Mouse (Mus musculus): ENCODE results near the gene Xirp2. TPM values are rescaled to one million over a fixed set of nuclear protein-coding genes. Genes with fewer than 3 reads are reported as not detected.

Gene Xirp2
- polyA plus RNA-seq, 1 experiment from 2014 or later: not detected

DNA sequence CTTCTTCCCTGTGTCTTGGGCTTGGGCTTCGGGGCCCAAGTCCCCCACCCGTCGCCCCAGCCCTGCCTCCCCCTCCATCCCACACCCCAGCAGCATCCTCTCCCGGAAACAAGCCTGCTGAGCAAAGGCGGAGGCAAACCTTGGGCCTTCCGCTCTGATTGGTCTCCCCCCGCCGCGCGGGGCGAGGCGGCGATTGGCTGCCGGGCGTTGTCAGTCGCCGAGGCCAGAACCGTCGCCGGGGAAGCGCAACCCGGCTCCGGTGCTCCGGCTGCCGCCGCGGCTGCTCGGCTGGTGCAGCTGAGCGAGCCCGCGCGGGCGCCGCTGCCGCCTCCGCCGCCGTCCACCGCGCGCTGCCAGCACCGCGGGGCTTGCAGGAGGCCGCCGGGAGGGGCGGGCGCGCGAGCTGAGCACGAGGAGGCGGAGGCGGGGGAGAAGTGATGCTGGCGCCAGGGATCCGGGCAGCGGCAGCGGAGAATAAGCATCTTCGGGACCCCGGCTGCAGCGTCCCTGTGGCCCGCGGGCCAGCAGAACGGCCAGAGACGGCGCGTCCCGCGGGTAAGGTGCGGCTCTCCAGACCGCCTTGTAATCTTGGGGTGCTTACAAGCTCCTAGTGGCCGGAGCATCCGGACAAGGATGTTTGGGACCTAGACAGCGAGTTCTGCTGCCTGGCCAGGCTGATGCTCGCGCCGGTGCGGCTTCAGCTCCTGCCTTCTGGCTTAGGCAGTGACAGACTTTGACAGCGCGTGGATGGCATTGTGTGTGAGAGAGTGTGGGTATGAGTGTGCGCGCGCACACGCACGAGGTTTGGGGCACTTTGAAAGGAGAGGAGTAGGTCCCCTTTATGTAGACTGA lies 119.9 kb downstream of the Xirp2 start, which contains the start of gene B3galt1:
B3galt1 (plus strand) TSS at position 392 of the 852 bp plus-strand sequence.
- peak; percentile 97 for ATAC-seq (replicated peaks; ENCODE audit: low FRiP score)
- peaks cover 22% of the 10 kb centered on the region for H3K27me3 ChIP-seq
- no peaks in the 10 kb centered on the region for H3K9me3 ChIP-seq (replicated peaks)
- no peaks in the 10 kb centered on the region for H3K36me3 ChIP-seq
- H3K27ac ChIP-seq: peak within 1 kb of the TSS; percentile 49; the same call in 1 of the 2 replicates
- under 1% methylated on average over 83 of the region's 83 CpGs for WGBS
- peak within 1 kb of the TSS; percentile 73 for H3K4me3 ChIP-seq (replicated peaks)
- peak within 1 kb of the TSS; percentile 88 for H3K4me2 ChIP-seq
- peak within 1 kb of the TSS; percentile 41 for H3K9ac ChIP-seq
- H3K4me1 ChIP-seq: peaks cover 21% of the 10 kb centered on the region

DNA sequence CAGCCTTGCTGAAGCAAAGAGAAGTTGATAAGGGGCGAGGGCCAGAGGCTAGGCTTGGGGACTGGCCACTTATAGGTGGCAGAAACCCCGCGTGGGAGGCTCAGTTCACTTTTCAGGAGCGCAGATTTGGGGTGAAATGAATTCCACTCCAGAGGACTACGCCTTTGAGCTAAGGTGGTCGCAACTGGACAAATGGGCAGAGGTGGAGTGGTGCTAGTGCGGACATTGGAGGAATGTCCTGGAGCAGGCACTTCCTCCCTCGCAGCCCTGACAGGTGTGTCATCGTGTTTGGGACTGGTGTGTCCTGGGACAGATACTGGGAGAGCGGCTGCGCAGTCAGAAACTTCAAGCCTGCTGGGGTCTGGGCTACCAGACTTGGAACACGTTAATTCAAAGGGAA lies 120.8 kb downstream of the Xirp2 start:
- no peaks in the 10 kb centered on the region for H3K36me3 ChIP-seq
- WGBS: 1% methylated on average over 12 of the region's 12 CpGs
- ATAC-seq (replicated peaks; ENCODE audit: low FRiP score): no peak
- H3K27ac ChIP-seq: no peak overlapping the region
- peaks cover 21% of the 10 kb centered on the region for H3K4me1 ChIP-seq
- peak overlapping the region; percentile 88 for H3K4me2 ChIP-seq
- H3K9me3 ChIP-seq (replicated peaks): no peaks in the 10 kb centered on the region
- peaks cover 22% of the 10 kb centered on the region for H3K27me3 ChIP-seq
- H3K4me3 ChIP-seq (replicated peaks): peak overlapping the region; percentile 73
- peak overlapping the region; percentile 41 for H3K9ac ChIP-seq

DNA sequence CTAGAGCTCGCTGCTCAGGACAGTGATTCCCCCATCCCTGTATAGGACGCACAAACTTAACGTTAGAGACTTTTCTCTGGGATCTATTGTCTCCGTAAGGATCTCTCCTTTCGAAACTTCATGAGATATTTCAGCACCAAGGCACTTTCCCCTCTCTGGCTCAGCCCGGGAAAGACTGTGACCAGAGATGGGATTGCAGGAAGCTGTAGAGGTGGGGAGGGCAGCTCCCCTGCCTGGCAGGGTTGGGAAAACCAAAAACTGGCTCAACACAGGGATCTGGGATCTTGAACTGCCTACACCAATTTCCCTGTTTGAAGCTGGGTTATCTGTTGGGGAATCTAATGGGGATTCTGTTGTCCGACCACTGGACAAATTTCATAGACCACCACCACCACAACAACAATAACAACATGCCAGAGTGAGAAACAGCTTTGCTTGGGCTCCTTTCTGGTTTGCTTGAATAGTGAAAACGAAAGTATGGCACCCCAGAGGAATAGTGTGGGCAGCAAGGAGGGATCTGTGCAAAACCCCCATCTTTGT lies 121.4 kb downstream of the Xirp2 start:
- Histone ChIP-seq H3K4me1 (peaks cover 21% of the 10 kb centered on the region), H3K27me3 (peaks cover 22% of the 10 kb centered on the region), H3K9me3 (replicated peaks) (no peaks in the 10 kb centered on the region), H3K4me2 (peak overlapping the region; percentile 88), H3K36me3 (no peaks in the 10 kb centered on the region), H3K4me3 (replicated peaks) (peak overlapping the region; percentile 73), H3K27ac (no peak overlapping the region), H3K9ac (no peak overlapping the region)
- ATAC-seq (replicated peaks; ENCODE audit: low FRiP score): no peak
- WGBS: 14% methylated on average over 8 of the region's 8 CpGs

Other genes with a start within 250 kb of the Xirp2 start
- gene Gm21830, start 32.3 kb upstream of the Xirp2 start, polyA plus RNA-seq (2015; fragmentation: Nextera tagmentation; extraction: Ambion mirVana): not detected in 2 replicates
- gene Gm26727, start 12.8 kb upstream of the Xirp2 start, polyA plus RNA-seq (2015; fragmentation: Nextera tagmentation; extraction: Ambion mirVana): not detected in 2 replicates
- gene B3galt1, start 119.9 kb downstream of the Xirp2 start, polyA plus RNA-seq (2015; fragmentation: Nextera tagmentation; extraction: Ambion mirVana): 6.0 and 6.5 TPM in 2 replicates

Measured in kidney, embryonic 15.5 days (tissue).